Comparison of ENCODE assay signal across 7 mouse cellular contexts in genomic region chr6:115853985-115854384, GRCm38 (mm10). TPM values are rescaled to one million over a fixed set of nuclear protein-coding genes. Genes with fewer than 3 reads are reported as not detected.
DNase-seq lines count a peak whose midpoint lies in the region; ATAC-seq and TF ChIP-seq lines count a peak whose summit lies in the region.

No protein-coding gene starts in this region.

- no peak for ATAC-seq in lung, postnatal 0 days
- ATAC-seq in forebrain, embryonic 11.5 days (replicated peaks; ENCODE audit: low FRiP score) = 0 out of 2 replicates have a peak, but pooled peaks have one; percentile 0
- no peak for ATAC-seq in liver, embryonic 12.5 days
- ATAC-seq in stomach, embryonic 16.5 days (ENCODE audit: insufficient read depth, low FRiP score) = no peak

- H3K4me3 ChIP-seq in lung, postnatal 0 days (ENCODE audit: low read depth, low read length) = peak overlapping the region; percentile 53
- H3K4me3 ChIP-seq in forebrain, embryonic 11.5 days (ENCODE audit: low read depth, low read length) = peak overlapping the region; percentile 59
- peak overlapping the region; percentile 75 for H3K4me3 ChIP-seq in liver, embryonic 12.5 days
- peak overlapping the region; percentile 74 for H3K4me3 ChIP-seq in stomach, embryonic 16.5 days (replicated peaks; ENCODE audit: low read length)

- no peak for TF ChIP-seq EP300 in lung, postnatal 0 days (IDR thresholded peaks at IDR 0.05)

- no peak overlapping the region for H3K9ac ChIP-seq in lung, postnatal 0 days (replicated peaks; ENCODE audit: low read depth)
- peak overlapping the region; percentile 71 for H3K9ac ChIP-seq in forebrain, embryonic 11.5 days (ENCODE audit: low read length)
- H3K9ac ChIP-seq in liver, embryonic 12.5 days = peak overlapping the region; percentile 68
- H3K9ac ChIP-seq in stomach, embryonic 16.5 days (ENCODE audit: low read length) = peak overlapping the region; percentile 72

- H3K27ac ChIP-seq in lung, postnatal 0 days (ENCODE audit: low read length) = peak overlapping the region; percentile 71
- peak overlapping the region; percentile 90 for H3K27ac ChIP-seq in forebrain, embryonic 11.5 days (ENCODE audit: low read depth, low read length)
- H3K27ac ChIP-seq in liver, embryonic 12.5 days = peak overlapping the region; percentile 73
- peak overlapping the region; percentile 89 for H3K27ac ChIP-seq in stomach, embryonic 16.5 days (ENCODE audit: low read length)

- no peak for TF ChIP-seq CTCF in lung, postnatal 0 days (IDR thresholded peaks at IDR 0.05)

- H3K4me1 ChIP-seq in lung, postnatal 0 days (ENCODE audit: insufficient read depth, low read depth, low read length) = no peaks in the 10 kb centered on the region; the same call in 1 of the 2 replicates
- peaks cover 5% of the 10 kb centered on the region; the same call in 1 of the 2 replicates for H3K4me1 ChIP-seq in forebrain, embryonic 11.5 days (replicated peaks; ENCODE audit: control insufficient read depth, insufficient read depth, low read length)
- H3K4me1 ChIP-seq in liver, embryonic 12.5 days = peaks cover 32% of the 10 kb centered on the region
- H3K4me1 ChIP-seq in stomach, embryonic 16.5 days (ENCODE audit: control insufficient read depth, insufficient read depth, low read length) = peaks cover 18% of the 10 kb centered on the region

- DNase-seq in lung, postnatal 0 days (ENCODE audit: low spot score) = no peak
- no peak for DNase-seq in lung, postnatal 36 days
- DNase-seq in forebrain, embryonic 11.5 days (ENCODE audit: low spot score) = no peak
- no peak for DNase-seq in ovary, adult 18-20 months (ENCODE audit: low spot score)
- no peak for DNase-seq in thymus, postnatal 0 days (ENCODE audit: low spot score)

- peak overlapping the region; percentile 66 for H3K4me2 ChIP-seq in lung, postnatal 0 days (replicated peaks; ENCODE audit: low read depth, low read length)
- H3K4me2 ChIP-seq in forebrain, embryonic 11.5 days (ENCODE audit: low read depth, low read length, severe bottlenecking) = peak overlapping the region; percentile 56
- H3K4me2 ChIP-seq in liver, embryonic 12.5 days = peak overlapping the region; percentile 84
- H3K4me2 ChIP-seq in stomach, embryonic 16.5 days (ENCODE audit: low read depth, low read length) = peak overlapping the region; percentile 61

- no peaks in the 10 kb centered on the region for H3K36me3 ChIP-seq in lung, postnatal 0 days (ENCODE audit: insufficient read depth, low read length)
- no peaks in the 10 kb centered on the region; the same call in 1 of the 2 replicates for H3K36me3 ChIP-seq in forebrain, embryonic 11.5 days (ENCODE audit: control insufficient read depth, insufficient read depth, low read length)
- H3K36me3 ChIP-seq in liver, embryonic 12.5 days = peaks cover 19% of the 10 kb centered on the region
- 0 out of 2 replicates have a peak, but pooled peaks cover 5% of the 10 kb centered on the region for H3K36me3 ChIP-seq in stomach, embryonic 16.5 days (ENCODE audit: control insufficient read depth, insufficient read depth, low read length)

- 42% methylated on average over 7 of the region's 7 CpGs for WGBS in lung, postnatal 0 days
- 40% methylated on average over 7 of the region's 7 CpGs for WGBS in forebrain, embryonic 11.5 days
- WGBS in liver, embryonic 12.5 days (ENCODE audit: insufficient replicate concordance) = 49% methylated on average over 7 of the region's 7 CpGs
- 36% methylated on average over 7 of the region's 7 CpGs for WGBS in stomach, embryonic 16.5 days

- no peaks in the 10 kb centered on the region for H3K27me3 ChIP-seq in lung, postnatal 0 days (replicated peaks; ENCODE audit: insufficient read depth, low read length)
- no peaks in the 10 kb centered on the region for H3K27me3 ChIP-seq in forebrain, embryonic 11.5 days (ENCODE audit: control insufficient read depth, insufficient read depth, low read length)
- no peaks in the 10 kb centered on the region for H3K27me3 ChIP-seq in liver, embryonic 12.5 days (replicated peaks)
- no peaks in the 10 kb centered on the region for H3K27me3 ChIP-seq in stomach, embryonic 16.5 days (ENCODE audit: control insufficient read depth, insufficient read depth, low read length)

- H3K9me3 ChIP-seq in lung, postnatal 0 days (ENCODE audit: low read length) = no peaks in the 10 kb centered on the region
- no peaks in the 10 kb centered on the region for H3K9me3 ChIP-seq in forebrain, embryonic 11.5 days (ENCODE audit: control insufficient read depth, low read length)
- H3K9me3 ChIP-seq in liver, embryonic 12.5 days (replicated peaks) = no peaks in the 10 kb centered on the region
- H3K9me3 ChIP-seq in stomach, embryonic 16.5 days (replicated peaks; ENCODE audit: control insufficient read depth, low read length) = no peaks in the 10 kb centered on the region

RNA-seq across cellular contexts. Expression of gene Ift122, which starts 0.7 kb away (rescaled TPM):
- 8.3 and 10.4 TPM in 2 replicates for polyA plus RNA-seq in lung, postnatal 0 days (2015; fragmentation: Nextera tagmentation; extraction: Ambion mirVana)
- 29.0 and 29.6 TPM in 2 replicates for polyA plus RNA-seq in forebrain, embryonic 11.5 days (2014; fragmentation: Nextera tagmentation; extraction: Ambion mirVana)
- polyA plus RNA-seq in liver, embryonic 12.5 days (2016; fragmentation: Nextera tagmentation; extraction: Ambion mirVana) = 4.8 and 5.3 TPM in 2 replicates
- polyA plus RNA-seq in stomach, embryonic 16.5 days (2015; fragmentation: Nextera tagmentation; extraction: Ambion mirVana) = 21.0 and 21.1 TPM in 2 replicates
- polyA plus RNA-seq in thymus, postnatal 0 days (2015; fragmentation: Nextera tagmentation; extraction: Ambion mirVana) = 8.2 and 11.0 TPM in 2 replicates

RNA-seq across cellular contexts. Expression of gene Mbd4, which starts 0.8 kb away (rescaled TPM):
- polyA plus RNA-seq in lung, postnatal 0 days (2015; fragmentation: Nextera tagmentation; extraction: Ambion mirVana) = 4.5 and 6.7 TPM in 2 replicates
- polyA plus RNA-seq in forebrain, embryonic 11.5 days (2014; fragmentation: Nextera tagmentation; extraction: Ambion mirVana) = 32.0 and 37.5 TPM in 2 replicates
- 14.5 and 16.2 TPM in 2 replicates for polyA plus RNA-seq in liver, embryonic 12.5 days (2016; fragmentation: Nextera tagmentation; extraction: Ambion mirVana)
- 14.9 and 15.0 TPM in 2 replicates for polyA plus RNA-seq in stomach, embryonic 16.5 days (2015; fragmentation: Nextera tagmentation; extraction: Ambion mirVana)
- 18.7 and 20.8 TPM in 2 replicates for polyA plus RNA-seq in thymus, postnatal 0 days (2015; fragmentation: Nextera tagmentation; extraction: Ambion mirVana)

RNA-seq across cellular contexts. Expression of gene Efcab12, which starts 15.8 kb away (rescaled TPM):
- polyA plus RNA-seq in lung, postnatal 0 days (2015; fragmentation: Nextera tagmentation; extraction: Ambion mirVana) = 1.5 and 2.0 TPM in 2 replicates
- 1.5 and 2.1 TPM in 2 replicates for polyA plus RNA-seq in forebrain, embryonic 11.5 days (2014; fragmentation: Nextera tagmentation; extraction: Ambion mirVana)
- polyA plus RNA-seq in liver, embryonic 12.5 days (2016; fragmentation: Nextera tagmentation; extraction: Ambion mirVana) = 0.25 and 0.26 TPM in 2 replicates
- 0.60 and 0.65 TPM in 2 replicates for polyA plus RNA-seq in stomach, embryonic 16.5 days (2015; fragmentation: Nextera tagmentation; extraction: Ambion mirVana)
- 0.20 and 0.33 TPM in 2 replicates for polyA plus RNA-seq in thymus, postnatal 0 days (2015; fragmentation: Nextera tagmentation; extraction: Ambion mirVana)

RNA-seq across cellular contexts. Expression of gene Rpl32, which starts 45.4 kb away (rescaled TPM):
- polyA plus RNA-seq in lung, postnatal 0 days (2015; fragmentation: Nextera tagmentation; extraction: Ambion mirVana) = 1,730 and 1,790 TPM in 2 replicates
- 1,664 and 1,794 TPM in 2 replicates for polyA plus RNA-seq in forebrain, embryonic 11.5 days (2014; fragmentation: Nextera tagmentation; extraction: Ambion mirVana)
- 1,876 and 1,897 TPM in 2 replicates for polyA plus RNA-seq in liver, embryonic 12.5 days (2016; fragmentation: Nextera tagmentation; extraction: Ambion mirVana)
- polyA plus RNA-seq in stomach, embryonic 16.5 days (2015; fragmentation: Nextera tagmentation; extraction: Ambion mirVana) = 1,851 and 2,115 TPM in 2 replicates
- 3,802 and 3,817 TPM in 2 replicates for polyA plus RNA-seq in thymus, postnatal 0 days (2015; fragmentation: Nextera tagmentation; extraction: Ambion mirVana)
